Mouse (Mus musculus) kidney, adult 8-10 months (tissue): ENCODE results near the gene Cox20.
"Not testable (repeated sequence)": the region's sequence is repeated elsewhere in the genome, so short reads cannot be mapped to it uniquely, and the experiment has no call there.

Source experiments
- DNase-seq, 2 experiments: peaks; one replicate each; pipeline ENCODE4 v3.0.0; 2022

Cox20 gene

DNA sequence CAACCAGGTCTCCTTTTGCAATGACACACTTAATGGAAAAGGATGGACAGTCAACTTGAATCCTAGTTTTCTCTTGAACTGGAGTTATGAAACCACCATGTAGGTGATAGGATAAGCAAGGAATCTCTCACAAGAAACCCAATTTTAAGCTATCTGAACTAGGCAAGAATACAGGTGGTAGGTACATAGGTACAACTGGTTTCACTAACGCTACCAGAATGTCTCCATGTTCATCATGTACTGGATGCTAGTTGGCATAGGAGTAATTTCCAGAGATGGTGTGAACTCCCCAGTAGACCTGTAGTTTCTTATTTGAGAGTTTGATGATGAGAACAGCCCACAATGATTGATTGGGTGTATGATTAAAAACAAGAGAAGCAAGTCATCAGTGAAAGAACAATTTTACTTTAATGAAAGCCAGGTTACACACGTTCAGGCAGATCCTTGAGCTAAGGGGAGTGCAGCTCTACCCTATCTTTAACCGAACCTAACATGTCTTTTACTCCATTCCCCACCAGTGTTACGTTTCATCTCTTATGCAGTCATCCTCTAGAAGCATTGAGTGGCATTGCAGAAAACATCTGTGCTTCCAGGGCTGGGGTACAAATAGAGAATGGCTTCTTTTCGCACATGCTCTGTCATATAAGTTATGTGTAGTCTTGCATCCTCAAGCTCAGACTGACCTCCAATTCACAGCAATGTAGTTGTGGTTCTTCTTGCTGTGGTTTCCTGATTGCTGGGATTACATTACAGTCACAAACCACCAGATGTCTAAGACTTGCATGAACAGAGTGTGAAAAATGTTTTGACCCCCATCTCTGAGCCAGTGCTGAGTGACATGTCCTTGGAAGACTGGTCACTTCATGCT is 2.0 kb downstream of the Cox20 start:
- DNase-seq, result no peak

GRCm38 (mm10) chr1:178321730-178322357 is 2.9 kb downstream of the Cox20 start:
- DNase-seq, result no peak

DNA sequence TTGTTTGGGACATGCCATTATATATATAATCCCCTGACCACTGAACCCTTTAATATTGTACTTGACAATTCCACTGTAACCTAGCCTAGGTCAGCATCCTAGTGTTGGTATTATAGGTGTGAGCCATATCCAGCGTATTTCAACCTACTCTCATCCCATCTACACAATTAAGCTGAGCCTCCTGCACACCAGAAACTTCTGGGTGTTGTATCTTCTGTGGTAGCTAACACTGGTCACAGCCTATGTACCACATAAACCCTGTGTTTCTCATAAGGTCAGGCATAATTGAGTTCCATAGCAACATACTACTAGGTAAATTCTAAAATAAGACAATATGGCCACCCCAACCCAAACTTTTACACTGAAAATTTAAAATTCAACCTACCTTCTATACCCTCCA is 4.3 kb downstream of the Cox20 start:
- no peak for DNase-seq

DNA sequence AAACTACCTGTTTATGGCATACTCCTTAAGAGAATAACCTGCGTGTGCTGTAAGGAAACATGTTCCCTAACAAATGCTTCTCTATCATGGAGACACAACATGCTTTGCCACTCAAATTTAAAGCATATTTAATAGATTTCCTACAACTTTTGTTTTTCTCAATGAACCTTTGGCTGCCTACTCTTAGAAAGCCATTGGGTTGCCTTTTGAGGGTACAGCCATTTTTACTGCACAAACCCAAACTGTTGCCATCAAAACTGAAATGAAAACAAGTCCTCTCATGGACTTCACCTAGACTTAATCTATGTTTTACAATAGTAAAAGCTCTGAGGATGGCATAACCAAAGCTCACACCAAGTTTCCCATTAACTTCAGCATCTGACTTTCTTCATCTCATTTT is 5.6 kb downstream of the Cox20 start:
- DNase-seq, result no peak

GRCm38 (mm10) chr1:178326357-178326756 is 7.4 kb downstream of the Cox20 start:
- DNase-seq, result no peak

- DNase-seq, result no peak
Observed at GRCm38 (mm10) chr1:178326950-178327349, 8.0 kb downstream of the Cox20 start.

- DNase-seq, result no peak
Observed at GRCm38 (mm10) chr1:178329017-178329416, 10.1 kb downstream of the Cox20 start.

GRCm38 (mm10) chr1:178329946-178330345 is 11.0 kb downstream of the Cox20 start:
- no peak for DNase-seq

DNA sequence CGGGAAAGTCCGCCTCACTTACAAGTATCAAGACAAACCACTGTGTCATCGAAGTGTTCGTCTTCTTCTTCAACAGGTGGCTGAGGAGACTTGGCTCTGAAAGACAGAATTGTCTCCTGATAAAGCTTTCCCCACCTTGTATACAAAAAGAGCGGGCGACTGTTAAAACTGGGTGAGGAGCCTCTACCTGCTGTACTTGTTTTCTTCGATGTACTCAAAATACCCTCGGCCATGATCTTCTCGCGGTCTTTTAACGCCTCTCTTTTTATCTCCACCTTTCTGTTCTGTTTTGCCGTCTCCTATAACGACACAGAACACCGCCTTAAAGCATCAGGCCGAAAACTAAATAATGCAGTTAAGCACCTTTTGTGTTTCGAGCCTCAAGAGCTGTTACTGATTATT is 16.9 kb downstream of the Cox20 start:
- DNase-seq, result no peak

GRCm38 (mm10) chr1:178336289-178336775 is 17.4 kb downstream of the Cox20 start:
- peak; percentile 94 for DNase-seq

DNA sequence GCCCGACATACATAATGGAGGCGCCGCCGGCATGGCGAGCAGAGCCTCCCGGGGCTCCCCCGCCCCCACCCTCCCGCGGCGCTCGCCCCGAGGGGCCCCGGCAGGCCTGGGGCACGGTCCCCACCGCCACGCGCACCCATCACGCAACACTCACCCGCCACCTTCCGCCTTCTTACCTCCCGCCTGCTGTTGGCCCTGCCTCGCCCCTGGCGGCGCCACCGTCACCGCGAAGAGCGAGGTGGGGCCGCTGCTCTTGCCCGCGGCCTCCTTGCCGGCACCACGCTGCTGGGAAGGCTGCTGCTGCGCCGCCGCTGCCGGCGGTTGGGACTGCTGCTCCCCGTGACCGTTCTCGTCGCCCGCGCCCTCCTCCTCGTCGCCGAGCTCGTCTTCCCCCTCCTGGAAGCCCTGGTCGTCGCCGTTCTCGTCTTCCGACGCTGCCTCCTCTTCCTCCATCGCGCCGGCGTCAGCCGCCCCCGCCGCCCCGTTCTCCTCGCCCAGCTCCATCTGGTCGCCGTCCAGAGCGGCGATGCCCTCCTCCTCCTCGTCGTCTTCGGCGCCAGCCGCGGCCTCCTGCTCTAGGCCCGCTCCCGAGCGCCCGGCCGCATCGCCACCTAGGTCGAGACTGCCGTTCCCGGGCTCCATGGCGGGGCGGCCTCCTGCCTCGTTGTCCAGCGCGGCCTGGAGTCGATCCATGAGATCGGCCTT is 18.0 kb downstream of the Cox20 start:
- peak; percentile 22 to 36 for DNase-seq

DNA sequence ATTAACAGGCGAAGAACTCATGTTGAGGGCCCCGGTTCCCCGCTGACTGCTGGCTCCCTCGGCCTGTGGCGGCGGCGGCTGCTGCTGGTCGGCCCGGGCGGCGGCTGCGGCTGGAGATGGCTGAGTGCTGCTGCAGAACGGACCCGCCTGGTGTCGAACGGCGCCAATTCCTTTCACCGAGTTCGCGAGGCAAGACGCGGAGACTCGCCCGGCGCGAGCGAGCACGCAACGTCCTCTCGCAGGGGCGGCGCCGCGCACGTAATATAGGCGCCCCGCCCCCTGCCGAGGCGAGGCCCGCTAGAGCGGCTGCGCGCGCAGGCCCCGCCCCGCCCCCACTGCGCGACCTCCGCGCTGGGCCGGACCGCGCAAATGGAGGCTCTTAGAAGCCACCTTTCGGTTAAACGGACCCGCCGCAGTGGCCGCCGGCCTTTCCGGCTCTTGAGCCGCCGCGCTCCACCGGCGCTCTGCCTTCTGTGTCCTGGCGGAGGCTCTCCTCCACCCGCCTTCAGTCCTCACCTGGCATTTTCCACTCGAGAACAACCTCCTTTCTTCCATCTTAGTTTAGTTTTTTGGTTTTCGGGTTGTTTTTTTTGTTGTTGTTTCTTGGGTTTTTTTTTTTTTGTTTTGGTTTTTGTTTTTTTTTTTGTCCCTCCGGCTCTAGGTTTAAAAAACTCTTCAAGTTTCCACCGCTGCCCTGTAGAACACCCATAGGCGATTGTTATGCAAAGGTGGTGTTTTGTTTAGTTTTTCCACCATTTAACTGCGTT is 18.8 kb downstream of the Cox20 start, which contains the start of gene Hnrnpu:
TSS of gene Hnrnpu (minus strand) at position 247 of the 767 bp plus-strand sequence.
- DNase-seq, result peak; percentile 95 to 96

GRCm38 (mm10) chr1:178338318-178338641 is 19.4 kb downstream of the Cox20 start:
- peak; percentile 40 to 47 for DNase-seq

GRCm38 (mm10) chr1:178340213-178340612 is 21.3 kb downstream of the Cox20 start:
- DNase-seq, result no peak

- no peak for DNase-seq
Observed at GRCm38 (mm10) chr1:178341435-178341834, 22.5 kb downstream of the Cox20 start.

- DNase-seq, result no peak
Observed at GRCm38 (mm10) chr1:178342063-178342462, 23.1 kb downstream of the Cox20 start.

- no peak for DNase-seq
Observed at GRCm38 (mm10) chr1:178342612-178343011, 23.7 kb downstream of the Cox20 start.

- DNase-seq, result not testable (repeated sequence)
Observed at GRCm38 (mm10) chr1:178344071-178344805, 25.3 kb downstream of the Cox20 start.

GRCm38 (mm10) chr1:178350792-178351191 is 31.9 kb downstream of the Cox20 start:
- no peak for DNase-seq

DNA sequence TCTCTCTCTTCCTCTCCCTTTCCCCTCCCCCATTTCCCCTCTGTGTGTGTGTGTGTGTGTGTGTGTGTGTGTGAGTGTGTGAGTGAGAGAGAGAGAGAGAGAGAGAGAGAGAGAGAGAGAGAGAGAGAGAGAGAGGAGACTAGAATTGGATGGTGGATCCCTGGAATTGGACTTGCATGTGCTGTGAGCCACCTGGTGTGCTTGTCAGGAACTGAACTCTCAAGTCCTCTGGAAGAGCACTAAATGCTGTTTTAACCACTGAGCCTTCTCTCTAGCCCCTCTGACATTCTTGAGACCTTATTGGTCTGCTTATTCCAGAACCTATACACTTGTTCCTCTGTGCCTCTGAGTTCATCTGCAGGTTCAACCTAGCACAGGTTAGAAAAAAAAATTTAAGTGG is 32.7 kb downstream of the Cox20 start:
- DNase-seq, result no peak

DNA sequence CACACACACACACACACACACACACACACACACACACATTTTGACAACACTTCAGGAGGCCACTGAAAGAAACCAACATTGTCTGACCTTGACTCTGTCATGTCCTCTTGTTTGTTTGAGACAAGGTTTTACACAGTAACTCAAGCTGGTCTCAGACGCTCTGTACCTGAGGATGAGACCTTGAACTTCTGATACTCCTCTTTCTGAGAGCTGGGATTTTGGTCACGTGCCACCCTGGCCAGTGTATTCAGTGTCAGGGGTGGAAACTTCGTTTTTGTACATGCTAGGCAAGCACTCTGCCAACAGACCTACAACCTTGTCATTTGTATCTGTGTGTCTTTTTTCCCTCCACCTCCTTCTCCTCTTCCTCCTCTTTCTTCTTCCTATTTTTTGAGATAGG is 35.6 kb downstream of the Cox20 start:
- DNase-seq, result no peak
